Mouse (Mus musculus): ENCODE data around the gene Rnf214.

Gene Rnf214

GRCm38 (mm10) chr9:45935628-45936210 is 29.0 kb upstream of the Rnf214 start, which contains the start of gene Tagln:
TSS of gene Tagln (minus strand) at chr9:45936058.
- DNase-seq: no peak

GRCm38 (mm10) chr9:45932571-45933415 is 26.1 kb upstream of the Rnf214 start:
- no peak for DNase-seq

DNA sequence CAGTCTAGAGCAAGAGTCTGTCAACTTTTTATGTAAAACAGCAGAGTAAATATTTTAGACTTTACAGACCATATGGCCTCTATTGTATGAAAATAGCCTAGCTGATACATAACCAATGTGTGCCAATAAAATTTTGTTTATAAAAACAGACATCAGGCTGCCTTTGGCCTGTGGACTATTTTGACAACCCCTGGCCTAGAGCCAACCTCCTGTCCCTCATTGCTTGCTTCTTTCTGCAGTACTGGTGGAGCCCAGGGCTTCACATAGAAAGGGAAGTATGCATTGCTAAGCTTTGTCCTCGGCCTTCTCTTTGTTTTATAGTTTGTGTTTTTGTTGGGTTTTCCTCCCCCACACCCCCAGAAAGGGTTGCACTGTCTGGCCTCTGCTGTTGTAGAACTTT is 25.2 kb upstream of the Rnf214 start:
- no peak for DNase-seq

- DNase-seq: no peak
These were observed 22.6 kb upstream of the Rnf214 start for GRCm38 (mm10) chr9:45929285-45929684.

DNA sequence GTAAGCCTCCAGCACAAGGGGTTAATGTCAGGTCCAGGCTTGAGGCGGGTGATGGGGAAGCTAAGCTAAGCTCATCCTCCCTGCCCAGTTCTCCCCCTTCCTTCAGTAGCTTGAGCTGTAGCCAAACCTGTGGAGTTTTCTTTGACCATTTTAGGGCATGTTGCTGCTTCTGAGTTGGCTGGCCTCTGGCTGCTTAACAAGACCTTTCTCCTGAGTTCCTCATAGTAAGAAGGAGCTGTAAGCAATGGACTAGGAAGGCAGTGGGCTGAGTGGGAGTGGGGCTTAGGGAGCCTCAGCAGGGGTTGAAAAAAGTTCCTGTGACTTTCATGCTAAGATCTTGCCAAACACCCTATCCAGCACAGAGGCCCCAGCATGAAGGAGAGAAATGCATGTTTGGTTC is 13.2 kb upstream of the Rnf214 start:
- no peak for DNase-seq

DNA sequence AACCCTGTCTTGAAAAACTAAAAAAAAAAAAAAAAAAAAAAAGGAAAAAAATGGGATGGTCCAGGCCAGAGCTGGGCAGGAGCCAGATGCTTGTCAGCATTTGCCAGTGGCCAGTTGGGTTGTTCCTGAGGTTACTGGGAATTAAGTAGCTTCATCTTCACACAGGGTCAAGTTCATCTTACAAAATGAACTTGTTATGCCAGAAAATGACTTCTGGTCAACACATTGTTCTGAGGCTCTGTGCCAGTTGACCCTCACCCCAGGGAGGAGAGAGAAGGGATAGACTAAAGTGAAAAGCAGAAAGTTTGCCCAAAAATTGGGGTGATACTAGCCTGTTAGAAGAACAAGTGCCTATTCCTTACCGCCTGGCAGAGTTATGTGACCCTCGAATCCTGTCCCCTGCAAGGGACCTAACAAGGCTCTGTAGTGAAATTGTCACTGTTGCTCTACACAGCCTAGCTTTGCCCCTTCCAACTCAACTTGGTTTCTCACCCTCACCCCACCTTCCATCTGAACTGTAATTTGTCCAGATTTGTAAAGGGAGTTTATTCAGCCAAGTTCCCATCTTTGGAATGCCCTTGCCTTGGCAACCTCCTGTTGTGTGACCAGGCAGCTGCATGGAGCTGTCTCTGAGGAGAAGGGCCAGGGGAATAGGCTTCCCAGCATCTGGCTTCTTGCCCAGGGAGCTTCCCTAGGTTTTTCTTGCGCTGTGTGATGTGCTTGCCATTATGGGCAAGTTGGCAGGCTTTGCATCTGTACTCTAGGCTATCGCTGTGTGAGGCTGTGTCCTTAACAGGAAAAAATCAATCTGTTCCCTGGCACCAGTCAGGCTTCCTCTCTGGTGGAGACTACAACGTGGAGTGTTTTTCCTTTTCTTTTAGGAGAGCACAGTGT is 10.6 kb upstream of the Rnf214 start:
- peak; percentile 53 for DNase-seq

GRCm38 (mm10) chr9:45915659-45916058 is 8.9 kb upstream of the Rnf214 start:
- DNase-seq: no peak

DNA sequence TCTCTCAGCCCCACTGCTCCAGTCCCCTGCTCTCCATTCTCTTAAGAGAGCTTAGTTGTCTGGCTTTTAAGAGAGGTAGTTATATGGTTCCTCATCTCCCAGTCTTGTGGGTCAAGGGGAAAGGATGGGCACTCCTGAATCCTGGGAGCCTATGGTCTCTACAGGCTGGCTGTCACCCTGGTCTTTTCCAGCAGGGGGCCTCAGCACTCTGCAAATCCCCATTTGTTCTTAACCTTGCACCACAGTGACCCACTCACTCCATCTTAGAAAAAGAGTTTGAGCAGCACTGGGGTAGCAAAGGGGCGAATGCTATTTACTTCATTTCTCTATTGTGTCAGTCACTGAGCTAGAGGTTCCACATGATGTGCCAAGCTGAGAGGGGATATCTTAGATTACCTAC is 5.0 kb upstream of the Rnf214 start:
- DNase-seq: no peak

DNA sequence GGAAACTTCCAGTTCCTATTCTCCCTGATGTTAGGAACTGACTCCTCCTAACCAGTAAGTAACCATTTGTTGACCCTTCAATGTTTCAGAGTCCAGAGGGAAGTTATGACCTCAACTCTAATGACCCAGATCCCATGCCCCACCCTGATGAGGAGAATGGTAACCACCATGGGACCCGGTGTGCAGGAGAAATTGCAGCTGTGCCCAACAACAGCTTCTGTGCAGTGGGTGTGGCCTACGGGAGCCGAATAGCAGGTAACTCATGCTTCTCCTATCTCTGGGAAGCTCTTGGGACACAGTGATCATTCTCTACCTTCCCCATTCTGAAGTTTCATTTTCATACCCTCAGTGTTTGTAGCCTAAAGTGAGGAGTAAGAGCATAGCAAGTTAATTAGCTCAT is 4.3 kb upstream of the Rnf214 start:
- DNase-seq: no peak

DNA sequence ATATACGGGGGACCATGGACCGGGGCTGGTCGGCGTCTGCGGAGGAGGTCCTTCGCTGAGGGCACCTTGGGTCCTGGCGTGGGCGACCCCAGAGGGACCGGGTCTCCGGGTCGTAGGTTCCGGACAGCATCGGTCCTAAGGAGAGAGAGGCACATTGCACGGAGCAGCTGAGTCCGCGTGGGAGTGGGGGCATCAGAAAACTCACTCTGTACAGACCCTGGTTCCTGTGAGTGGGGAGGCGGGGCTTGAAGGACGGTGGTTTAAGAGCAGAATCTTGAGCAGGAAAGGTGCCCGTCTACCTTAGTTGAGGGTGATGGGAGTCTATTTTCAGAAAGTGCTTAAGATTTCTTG is 342 bp upstream of the Rnf214 start:
- DNase-seq: no peak

- peak; percentile 71 for DNase-seq
These were observed 887 bp downstream of the Rnf214 start for GRCm38 (mm10) chr9:45905811-45906237.

DNA sequence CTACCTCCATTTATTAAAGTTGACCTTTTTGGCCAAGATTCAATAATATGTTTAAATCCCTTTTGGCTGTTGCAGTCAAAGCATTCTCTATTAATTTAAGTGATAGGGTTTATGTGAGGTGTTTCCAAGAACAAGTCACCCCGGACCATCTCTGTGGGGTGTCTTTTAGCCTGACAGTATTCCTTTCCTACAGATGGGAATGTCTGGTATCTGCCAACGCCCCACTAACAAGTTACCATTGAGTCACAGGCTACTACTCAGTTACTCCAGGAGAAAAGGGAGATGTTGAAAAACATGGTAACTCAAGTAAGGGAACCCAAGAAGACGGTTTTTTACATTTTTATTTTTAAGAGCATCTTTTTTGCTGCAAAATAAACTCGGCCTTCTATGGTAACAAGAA is 1.5 kb downstream of the Rnf214 start:
- no peak for DNase-seq

DNA sequence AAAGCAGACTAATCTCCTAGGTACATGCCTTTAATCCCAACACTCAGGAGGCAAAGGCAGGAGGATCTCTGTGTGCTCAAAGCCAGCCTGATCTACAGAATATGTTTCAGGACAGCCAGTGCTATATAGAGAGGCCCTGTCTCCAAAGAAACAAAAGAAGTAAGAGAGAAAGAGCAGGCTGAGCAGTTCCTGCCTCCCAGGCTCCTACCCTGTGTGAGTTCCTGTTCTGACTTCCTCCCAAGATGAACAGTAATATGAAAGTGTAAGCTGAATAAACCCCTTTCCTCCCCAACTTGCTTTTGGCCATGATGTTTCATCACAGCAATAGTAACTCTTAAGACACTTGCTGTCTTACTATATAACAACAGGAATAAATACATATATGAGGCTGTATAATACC is 13.0 kb downstream of the Rnf214 start:
- DNase-seq: no peak

- no peak for DNase-seq
These were observed 28.8 kb downstream of the Rnf214 start for GRCm38 (mm10) chr9:45877928-45878327.

DNA sequence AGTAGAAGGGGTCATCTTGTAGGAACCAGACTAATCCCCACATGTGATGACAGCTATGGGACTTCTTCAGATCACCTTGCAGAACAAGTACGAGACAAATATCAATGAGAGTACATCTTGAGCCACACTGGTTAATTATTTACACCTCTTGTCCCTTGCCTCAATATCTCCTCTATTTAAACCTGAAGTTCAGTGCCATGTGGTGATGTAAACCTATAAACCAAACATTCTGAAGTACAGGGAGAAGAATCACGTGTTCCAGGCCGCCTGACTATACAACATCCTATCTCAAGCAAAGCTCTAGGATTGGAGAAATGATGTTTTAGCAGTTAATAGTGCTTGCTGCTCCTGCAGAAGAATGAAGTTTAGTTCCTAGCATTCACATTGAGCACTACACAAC is 36.4 kb downstream of the Rnf214 start:
- DNase-seq: no peak

- no peak for DNase-seq
These were observed 37.5 kb downstream of the Rnf214 start for GRCm38 (mm10) chr9:45869181-45869580.

- DNase-seq: no peak
These were observed 44.9 kb downstream of the Rnf214 start for GRCm38 (mm10) chr9:45861813-45862212.

GRCm38 (mm10) chr9:45859364-45859763 is 47.3 kb downstream of the Rnf214 start:
- no peak for DNase-seq

- DNase-seq: no peak
These were observed 52.6 kb downstream of the Rnf214 start for GRCm38 (mm10) chr9:45854136-45854535.

DNA sequence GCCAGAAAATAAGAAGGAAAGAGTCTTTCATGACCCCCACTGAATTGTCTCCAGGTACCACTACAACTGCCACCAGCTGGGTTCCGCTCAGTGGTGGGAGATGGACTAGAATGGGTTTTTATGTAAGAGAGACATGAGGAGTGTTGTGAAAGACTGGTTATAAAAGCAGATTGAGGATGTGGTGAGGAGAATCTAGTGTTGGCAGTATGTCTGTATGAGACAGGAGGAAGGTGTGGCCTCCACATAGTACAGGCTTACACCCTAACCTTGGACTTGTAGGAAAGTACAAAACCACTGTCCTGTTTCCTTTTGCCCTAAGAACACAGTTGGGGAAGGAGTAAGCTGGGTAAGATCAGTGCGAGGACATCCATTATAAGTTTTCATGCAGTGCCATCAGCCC is 53.0 kb downstream of the Rnf214 start:
- DNase-seq: no peak

GRCm38 (mm10) chr9:45851776-45852175 is 54.9 kb downstream of the Rnf214 start:
- no peak for DNase-seq

- DNase-seq: no peak
These were observed 55.4 kb downstream of the Rnf214 start for GRCm38 (mm10) chr9:45851330-45851729.

DNA sequence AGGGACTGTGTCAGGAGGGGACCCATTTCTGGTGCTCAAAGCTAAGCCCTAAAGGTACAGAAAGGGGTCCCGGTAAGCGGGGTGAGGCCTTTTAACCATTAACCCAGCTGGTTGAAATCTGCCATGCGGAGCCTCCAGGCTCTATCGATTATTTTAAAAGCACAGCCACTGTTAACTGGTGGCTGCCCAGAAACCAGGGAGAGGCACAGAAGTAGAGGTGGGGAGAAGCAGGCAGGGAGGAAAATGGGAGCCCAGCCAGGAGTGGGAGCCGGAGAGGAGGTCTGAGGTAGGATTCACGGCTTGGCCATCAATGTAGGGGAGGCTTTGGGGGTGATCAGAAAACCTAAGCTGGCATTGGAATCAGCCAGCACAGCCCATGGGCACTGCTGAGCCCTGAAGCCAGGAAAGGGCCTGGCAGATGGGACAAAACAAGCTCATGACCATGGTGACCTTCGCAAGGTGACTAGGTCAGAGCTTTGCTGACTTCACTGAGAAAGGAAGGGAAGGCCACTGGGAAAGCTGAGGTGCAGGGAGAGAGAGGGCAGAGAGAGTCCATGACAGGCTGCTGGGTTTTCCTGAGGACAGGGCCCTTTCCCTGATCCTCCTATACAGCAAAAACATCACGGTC is 56.1 kb downstream of the Rnf214 start:
- no peak for DNase-seq
